Mouse (Mus musculus) cerebellum, adult (tissue): Measurements from ENCODE around the gene Slc43a3.
"Not testable (repeated sequence)": the region's sequence is repeated elsewhere in the genome, so short reads cannot be mapped to it uniquely, and the experiment has no call there.

ENCODE experiments used
- ATAC-seq: cut with Nextera tagmentation; 2 replicates; pipeline ENCODE4 v1.9.2; 2017; ENCODE audit warnings: mild to moderate bottlenecking, moderate library complexity, mixed read lengths; ENCODE audit not compliant: insufficient number of reproducible peaks, low FRiP score, low TSS enrichment

Gene Slc43a3

GRCm38 (mm10) chr2:84936474-84937429 is at the start of gene Slc43a3:
TSS of gene Slc43a3 (plus strand) at chr2:84936579.
- ATAC-seq, result peak; percentile 49; the same call in 1 of the 2 replicates

- ATAC-seq, result no peak
Observed at GRCm38 (mm10) chr2:84886821-84887281, 49.5 kb upstream of the Slc43a3 start.

- no peak for ATAC-seq
Observed at GRCm38 (mm10) chr2:84887411-84888271, 48.7 kb upstream of the Slc43a3 start.

- no peak for ATAC-seq
Observed at GRCm38 (mm10) chr2:84888657-84889315, 47.6 kb upstream of the Slc43a3 start.

GRCm38 (mm10) chr2:84889316-84890044 is 46.9 kb upstream of the Slc43a3 start:
- ATAC-seq, result no peak

GRCm38 (mm10) chr2:84890045-84890340 is 46.4 kb upstream of the Slc43a3 start:
- peak; percentile 83 for ATAC-seq

- no peak for ATAC-seq
Observed at GRCm38 (mm10) chr2:84893359-84893758, 43.0 kb upstream of the Slc43a3 start.

GRCm38 (mm10) chr2:84895495-84896198 is 40.7 kb upstream of the Slc43a3 start:
- ATAC-seq, result no peak

- ATAC-seq, result not testable (repeated sequence)
Observed at GRCm38 (mm10) chr2:84896686-84897085, 39.7 kb upstream of the Slc43a3 start.

- no peak for ATAC-seq
Observed at GRCm38 (mm10) chr2:84912722-84913121, 23.7 kb upstream of the Slc43a3 start.

GRCm38 (mm10) chr2:84913881-84914280 is 22.5 kb upstream of the Slc43a3 start:
- no peak for ATAC-seq

- ATAC-seq, result no peak
Observed at GRCm38 (mm10) chr2:84915330-84915729, 21.0 kb upstream of the Slc43a3 start.

- no peak for ATAC-seq
Observed at GRCm38 (mm10) chr2:84916548-84917320, 19.6 kb upstream of the Slc43a3 start.

GRCm38 (mm10) chr2:84918188-84918587 is 18.2 kb upstream of the Slc43a3 start:
- no peak for ATAC-seq

- no peak for ATAC-seq
Observed at GRCm38 (mm10) chr2:84919601-84920108, 16.7 kb upstream of the Slc43a3 start.

GRCm38 (mm10) chr2:84930186-84930585 is 6.2 kb upstream of the Slc43a3 start:
- ATAC-seq, result no peak

- no peak for ATAC-seq
Observed at GRCm38 (mm10) chr2:84933992-84934648, 2.3 kb upstream of the Slc43a3 start.

- no peak for ATAC-seq
Observed at GRCm38 (mm10) chr2:84934649-84935007, 1.8 kb upstream of the Slc43a3 start.
